Mouse (Mus musculus): Measurements from ENCODE around the gene Gm2310.
"Not testable (repeated sequence)": the region's sequence is repeated elsewhere in the genome, so short reads cannot be mapped to it uniquely, and the experiment has no call there.

Gene Gm2310

DNA sequence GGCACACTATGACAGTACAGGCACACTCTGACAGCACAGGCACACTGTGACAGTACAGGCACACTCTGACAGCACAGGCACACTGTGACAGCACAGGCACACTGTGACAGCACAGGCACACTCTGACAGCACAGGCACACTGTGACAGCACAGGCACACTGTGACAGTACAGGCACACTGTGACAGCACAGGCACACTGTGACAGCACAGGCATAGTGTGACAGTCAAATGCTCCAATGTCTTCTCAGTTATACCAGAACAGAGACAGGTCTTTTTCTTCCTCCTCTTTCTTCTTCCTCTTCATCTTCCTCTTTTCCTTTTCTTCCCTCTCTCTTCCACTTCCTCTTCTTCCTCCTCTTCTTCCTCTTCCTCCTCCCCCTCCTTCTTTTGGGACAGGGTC is at the start of gene Gm2310:
Gene Gm2310, minus strand, starts transcription at position 101 of the 400 bp plus-strand sequence.
- DNase-seq (ENCODE audit: low read depth), result not testable (repeated sequence)

DNA sequence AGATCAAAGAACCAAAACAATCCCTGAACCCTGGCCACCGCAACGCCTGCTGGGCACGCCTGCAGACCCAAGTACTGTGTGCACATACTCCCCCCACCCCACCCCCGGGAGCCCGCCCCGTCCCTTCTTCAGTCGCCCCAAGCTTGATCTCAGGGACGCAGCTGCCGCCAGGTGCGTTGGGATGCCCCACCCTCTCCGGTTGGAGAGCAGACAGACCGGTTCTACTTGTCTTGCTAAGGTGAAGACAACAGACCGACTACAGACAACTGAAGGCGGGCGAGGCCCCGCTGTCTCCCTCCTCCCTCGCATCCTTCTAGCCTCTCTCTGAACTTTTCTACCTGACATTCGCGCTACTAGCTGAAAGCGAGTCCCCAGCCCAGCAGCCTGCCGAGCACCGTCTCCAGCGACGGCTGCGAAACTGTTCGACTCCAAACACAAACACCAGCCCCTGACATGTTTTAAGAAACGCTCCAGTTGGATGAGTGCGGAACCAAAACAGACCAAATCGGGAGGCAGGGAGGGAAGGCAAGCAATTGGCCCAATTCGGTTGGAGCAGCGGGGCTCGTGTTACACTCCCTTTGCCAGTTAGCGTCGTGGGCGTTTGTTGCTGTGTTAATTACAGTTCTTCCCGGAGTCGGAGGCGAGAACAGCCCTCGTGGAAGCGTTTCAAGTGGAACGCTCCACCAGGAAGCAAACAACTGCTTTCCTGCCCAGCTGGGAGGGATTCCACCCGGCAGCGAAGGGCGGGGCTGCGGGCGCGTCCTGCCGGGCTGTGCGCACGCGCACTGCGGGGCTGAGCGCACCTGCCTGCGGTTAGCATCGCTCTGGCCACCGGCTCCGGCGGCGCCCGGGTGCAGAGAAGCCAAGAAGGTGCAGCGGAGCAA is 49.1 kb upstream of the Gm2310 start:
- no peak for DNase-seq (ENCODE audit: low read depth)

- no peak for DNase-seq (ENCODE audit: low read depth)
These were observed 48.5 kb upstream of the Gm2310 start for GRCm38 (mm10) chr15:8568286-8568644.

DNA sequence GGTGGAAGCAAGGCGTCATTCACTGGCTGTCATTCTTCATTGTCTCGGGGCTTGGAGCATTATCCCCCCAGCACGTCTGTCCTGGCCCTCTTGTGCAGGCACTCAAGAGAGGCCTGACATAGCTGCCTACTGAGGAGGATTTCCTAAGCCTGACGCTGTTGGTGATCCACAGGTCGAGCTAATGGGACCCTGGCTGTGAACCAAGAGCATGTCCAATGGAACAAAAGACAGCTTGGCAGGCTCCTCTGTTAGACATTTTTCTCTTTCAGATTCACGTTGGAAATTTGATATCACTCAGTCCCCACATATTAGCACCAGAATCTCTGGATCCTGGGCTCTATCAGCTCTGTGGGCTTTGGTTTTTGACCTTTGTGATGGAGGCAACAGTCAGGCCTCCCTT is 45.7 kb upstream of the Gm2310 start:
- DNase-seq (ENCODE audit: low read depth), result no peak

GRCm38 (mm10) chr15:8564331-8564730 is 44.6 kb upstream of the Gm2310 start:
- DNase-seq (ENCODE audit: low read depth), result no peak

- peak; percentile 76 for DNase-seq (ENCODE audit: low read depth)
These were observed 43.9 kb upstream of the Gm2310 start for GRCm38 (mm10) chr15:8563423-8564194.

DNA sequence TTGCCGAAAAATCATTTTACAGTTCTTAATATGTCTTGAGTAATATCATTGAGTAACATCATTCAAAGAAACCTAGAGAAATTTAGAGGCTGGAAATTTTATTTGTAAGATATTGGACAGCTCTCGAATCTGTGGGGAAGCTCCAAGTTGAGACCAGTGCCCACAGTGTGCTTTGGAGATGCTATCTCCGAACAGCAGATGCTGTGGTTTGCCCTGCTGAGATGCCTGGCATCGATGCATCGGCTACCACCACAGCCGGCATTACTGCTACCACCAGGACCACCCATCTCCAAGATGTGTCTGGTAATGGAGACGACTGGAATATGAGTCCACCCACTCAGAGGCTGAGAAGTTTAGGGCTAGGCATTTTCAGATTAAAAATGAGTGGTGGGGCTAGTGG is 43.0 kb upstream of the Gm2310 start:
- DNase-seq (ENCODE audit: low read depth), result no peak

GRCm38 (mm10) chr15:8531201-8531600 is 11.4 kb upstream of the Gm2310 start:
- no peak for DNase-seq (ENCODE audit: low read depth)

GRCm38 (mm10) chr15:8512957-8513356 is 6.8 kb downstream of the Gm2310 start:
- no peak for DNase-seq (ENCODE audit: low read depth)

GRCm38 (mm10) chr15:8511861-8512260 is 7.9 kb downstream of the Gm2310 start:
- DNase-seq (ENCODE audit: low read depth), result peak; percentile 22

GRCm38 (mm10) chr15:8502431-8502830 is 17.3 kb downstream of the Gm2310 start:
- no peak for DNase-seq (ENCODE audit: low read depth)

- DNase-seq (ENCODE audit: low read depth), result no peak
These were observed 34.5 kb downstream of the Gm2310 start for GRCm38 (mm10) chr15:8485261-8485660.

DNA sequence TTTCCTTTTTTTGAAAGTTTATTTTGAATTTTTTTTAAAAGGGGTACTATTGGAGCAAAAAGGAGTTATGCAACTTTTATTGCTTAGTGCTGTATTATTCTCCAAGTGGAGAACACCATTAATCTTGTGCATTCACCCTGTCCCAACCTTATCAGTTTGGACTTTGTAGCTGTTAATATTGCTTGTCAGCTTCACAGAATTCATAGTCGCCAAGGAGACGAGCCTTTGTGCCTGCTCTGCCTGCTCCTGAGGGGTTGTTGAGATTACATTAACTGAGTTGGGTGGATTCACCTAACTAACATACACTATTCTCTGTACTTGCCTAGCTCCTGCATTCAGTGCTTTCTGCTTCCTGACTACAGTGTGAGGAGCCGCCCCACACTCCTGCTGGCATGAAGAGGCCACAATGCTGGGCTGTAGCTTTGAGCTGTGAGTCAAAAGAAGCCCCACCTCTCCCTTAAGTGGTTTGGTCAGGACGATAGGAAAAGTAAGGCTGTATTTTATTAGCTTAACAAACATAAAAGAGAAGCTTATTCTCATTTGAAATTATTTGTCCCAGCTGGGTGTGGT is 50.7 kb downstream of the Gm2310 start:
- DNase-seq (ENCODE audit: low read depth), result no peak
